Mouse (Mus musculus): ENCODE data around the gene Crls1.
A peak's percentile ranks its signal among the peaks of the same experiment; 100 is the strongest.

Crls1 gene

GRCm38 (mm10) chr2:132846407-132847358, at the start of gene Crls1:
Crls1 (plus strand) TSS chr2:132846666.
- peak; percentile 95 for DNase-seq

DNA sequence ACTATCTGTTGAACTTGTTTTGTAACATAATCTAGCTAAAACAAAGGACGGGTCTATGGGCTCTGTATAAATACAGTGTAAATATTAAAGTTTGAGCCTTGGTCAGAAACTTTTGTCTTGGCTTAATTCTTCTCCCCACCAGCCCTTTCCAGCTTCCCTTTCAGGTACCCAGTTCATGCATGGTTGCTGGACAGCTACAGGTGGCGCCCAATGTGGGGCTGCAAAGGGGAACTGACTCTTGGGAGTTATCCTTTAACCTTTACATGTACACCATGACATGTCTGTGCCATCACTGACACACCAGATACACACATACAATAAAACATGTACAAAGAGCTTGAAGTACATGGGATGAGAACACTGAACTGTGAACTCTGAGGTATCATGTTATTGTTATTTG, 43.5 kb upstream of the Crls1 start:
- no peak for DNase-seq

GRCm38 (mm10) chr2:132815608-132816314, 30.7 kb upstream of the Crls1 start, which contains the start of the genes Trmt6 and Mcm8:
Trmt6 (minus strand) TSS chr2:132816055.
Mcm8 (plus strand) TSS chr2:132816141.
- peak; percentile 97 for DNase-seq

GRCm38 (mm10) chr2:132841071-132841470, 5.4 kb upstream of the Crls1 start:
- no peak for DNase-seq

GRCm38 (mm10) chr2:132847581-132847980, 1.1 kb downstream of the Crls1 start:
- no peak for DNase-seq

- DNase-seq = no peak
Observed at GRCm38 (mm10) chr2:132848361-132848760, 1.9 kb downstream of the Crls1 start.

DNA sequence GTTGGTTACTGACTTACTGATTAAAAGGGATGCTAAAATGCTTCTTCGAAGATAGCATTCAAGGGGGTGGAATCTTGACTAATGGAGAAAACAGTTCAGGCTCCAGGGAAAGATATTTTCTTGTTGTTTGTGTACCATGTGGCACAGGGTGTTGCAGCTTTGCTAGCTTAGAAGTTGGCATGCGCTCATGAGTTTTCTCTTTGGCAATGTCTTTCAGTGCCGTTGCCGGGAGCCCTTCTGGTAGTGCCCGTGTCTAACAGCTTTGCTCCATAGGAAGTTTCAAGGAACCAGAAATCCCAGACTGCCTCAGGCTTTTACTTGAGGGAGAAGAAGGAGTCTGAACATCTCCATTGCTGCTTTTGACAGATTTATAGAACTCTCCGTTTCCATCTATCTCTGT, 2.7 kb downstream of the Crls1 start:
- no peak for DNase-seq

DNA sequence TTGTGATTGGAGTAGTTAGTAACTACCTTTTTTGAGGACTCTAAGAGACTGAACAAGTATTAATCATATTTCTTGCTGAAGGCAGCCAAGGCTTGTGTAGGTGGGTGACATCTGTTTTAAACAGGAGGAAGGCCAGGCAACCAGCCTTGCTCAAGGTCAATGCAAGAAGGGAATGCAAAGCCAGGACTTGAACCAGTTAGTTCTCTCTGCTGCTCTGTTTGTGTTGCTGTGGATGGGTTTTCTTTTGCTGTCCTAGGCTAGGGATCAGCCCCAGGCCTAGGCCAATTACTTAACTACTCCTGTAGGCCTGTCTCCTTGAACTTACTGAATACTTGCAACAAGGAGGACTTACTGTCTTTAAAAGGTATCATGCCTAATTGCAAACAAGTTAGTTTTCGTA, 6.6 kb downstream of the Crls1 start:
- no peak for DNase-seq

DNA sequence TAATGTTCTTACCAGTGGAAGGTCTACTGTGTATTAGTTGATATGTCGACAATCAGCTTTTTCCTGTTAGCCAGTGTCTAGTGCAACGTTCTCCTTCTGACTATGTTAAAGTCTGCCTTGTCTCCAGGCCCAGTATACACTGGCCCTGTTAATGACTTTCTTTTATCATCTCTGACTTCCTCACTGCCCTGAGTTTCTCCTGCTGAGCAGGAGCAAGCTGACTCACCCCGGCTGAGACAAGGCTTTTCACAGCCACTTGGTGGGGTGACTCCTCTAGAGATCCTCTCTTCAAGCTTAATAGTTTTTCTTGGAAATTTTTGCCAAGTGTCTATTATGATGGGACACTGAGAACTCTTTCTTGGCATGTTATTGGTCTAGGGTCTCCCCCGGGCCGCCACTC, 9.9 kb downstream of the Crls1 start:
- DNase-seq = no peak

GRCm38 (mm10) chr2:132860435-132860834, 14.0 kb downstream of the Crls1 start:
- DNase-seq = no peak

- no peak for DNase-seq
Observed at GRCm38 (mm10) chr2:132861456-132861855, 15.0 kb downstream of the Crls1 start.

DNA sequence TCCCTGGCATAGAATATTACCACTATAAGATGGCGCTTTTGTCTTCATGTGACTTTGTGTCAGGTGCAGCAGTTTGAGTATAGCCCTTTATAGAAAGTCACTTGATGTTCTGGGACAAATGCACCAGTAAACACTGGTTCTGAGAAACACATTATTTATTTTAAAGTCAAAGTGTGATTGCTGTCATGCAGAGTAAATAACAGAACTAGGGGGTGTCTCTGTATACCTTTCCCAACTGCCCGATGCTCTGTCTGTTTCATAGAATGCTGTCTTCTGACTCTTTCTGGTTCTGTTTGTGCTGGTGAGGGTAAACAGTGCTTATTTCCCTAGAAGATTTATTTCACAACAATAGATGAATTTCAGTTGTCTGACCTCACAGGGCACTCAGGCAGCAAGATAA, 16.9 kb downstream of the Crls1 start:
- no peak for DNase-seq

- DNase-seq = no peak
Observed at GRCm38 (mm10) chr2:132867521-132867920, 21.1 kb downstream of the Crls1 start.

- DNase-seq = no peak
Observed at GRCm38 (mm10) chr2:132869682-132870081, 23.2 kb downstream of the Crls1 start.

GRCm38 (mm10) chr2:132870286-132870685, 23.8 kb downstream of the Crls1 start:
- DNase-seq = no peak

DNA sequence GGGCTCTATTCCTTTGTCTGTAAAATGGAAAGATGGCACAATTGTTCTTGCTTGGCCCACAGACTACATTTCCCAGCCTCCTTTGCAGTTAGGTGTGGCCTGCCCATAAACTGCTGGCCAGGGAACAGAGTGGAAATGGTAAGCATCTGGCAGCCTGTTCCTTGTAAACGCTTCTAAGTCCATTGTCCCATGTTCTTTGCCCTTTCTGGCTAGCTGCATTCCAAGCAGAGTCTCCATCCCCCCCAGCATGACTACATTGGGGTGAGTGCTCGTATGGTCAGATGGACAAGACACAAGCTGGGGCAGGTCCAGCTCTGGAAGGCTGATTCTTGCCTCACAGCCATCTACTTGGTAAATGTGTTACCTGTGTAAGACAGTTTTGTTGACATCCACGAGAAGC, 25.2 kb downstream of the Crls1 start:
- DNase-seq = no peak

DNA sequence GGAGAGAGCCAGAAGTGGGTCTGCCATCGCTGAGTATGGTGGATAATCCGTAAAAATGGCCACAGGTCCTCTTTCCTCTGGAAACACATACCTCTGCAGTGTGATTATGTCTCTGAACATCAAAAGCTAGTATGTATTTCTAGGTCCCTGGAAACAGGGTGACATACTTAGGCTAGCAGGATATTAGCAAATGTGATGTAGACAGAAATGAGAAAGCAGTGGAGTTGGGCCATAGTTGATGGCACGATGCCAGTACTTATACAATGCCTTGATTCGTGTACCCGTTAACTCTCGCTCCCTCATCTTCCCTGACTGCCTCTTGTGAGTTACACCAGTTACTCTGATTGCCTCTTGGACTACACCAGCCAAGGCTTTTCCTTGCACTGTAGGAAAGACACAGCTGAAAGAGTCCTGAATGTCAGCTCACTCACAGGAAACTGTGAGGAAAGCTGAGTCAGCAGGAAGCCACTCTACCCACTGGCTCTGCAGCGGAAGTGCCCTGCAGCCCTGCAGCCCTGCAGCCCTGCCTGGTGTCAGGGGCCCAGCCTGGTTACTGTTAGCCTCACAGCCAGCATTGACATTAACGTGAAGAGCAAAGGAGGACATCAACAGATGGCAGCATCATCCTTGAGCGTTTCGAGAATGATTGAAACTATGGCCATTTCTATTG, 27.3 kb downstream of the Crls1 start:
- DNase-seq = no peak

DNA sequence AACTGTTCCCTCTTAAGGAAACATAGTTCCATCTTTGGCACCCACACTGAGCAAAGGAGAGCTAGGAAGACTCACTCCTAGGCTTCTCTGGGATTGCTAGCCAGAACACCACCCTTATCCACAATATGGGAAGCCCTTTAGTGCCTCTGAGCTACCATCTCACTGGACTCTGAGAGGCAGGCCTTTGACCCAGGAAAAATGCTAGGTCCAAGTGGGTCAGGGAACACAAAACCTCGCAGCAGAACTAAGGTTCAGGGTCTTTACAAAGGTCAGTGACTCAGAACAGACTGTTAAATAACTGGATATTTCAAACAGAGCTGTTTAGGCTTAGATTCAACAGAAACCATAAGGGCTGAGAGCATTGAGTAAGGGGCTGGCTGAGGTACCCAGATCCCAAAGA, 30.5 kb downstream of the Crls1 start:
- no peak for DNase-seq

- DNase-seq = no peak
Observed at GRCm38 (mm10) chr2:132879261-132880044, 33.0 kb downstream of the Crls1 start.

DNA sequence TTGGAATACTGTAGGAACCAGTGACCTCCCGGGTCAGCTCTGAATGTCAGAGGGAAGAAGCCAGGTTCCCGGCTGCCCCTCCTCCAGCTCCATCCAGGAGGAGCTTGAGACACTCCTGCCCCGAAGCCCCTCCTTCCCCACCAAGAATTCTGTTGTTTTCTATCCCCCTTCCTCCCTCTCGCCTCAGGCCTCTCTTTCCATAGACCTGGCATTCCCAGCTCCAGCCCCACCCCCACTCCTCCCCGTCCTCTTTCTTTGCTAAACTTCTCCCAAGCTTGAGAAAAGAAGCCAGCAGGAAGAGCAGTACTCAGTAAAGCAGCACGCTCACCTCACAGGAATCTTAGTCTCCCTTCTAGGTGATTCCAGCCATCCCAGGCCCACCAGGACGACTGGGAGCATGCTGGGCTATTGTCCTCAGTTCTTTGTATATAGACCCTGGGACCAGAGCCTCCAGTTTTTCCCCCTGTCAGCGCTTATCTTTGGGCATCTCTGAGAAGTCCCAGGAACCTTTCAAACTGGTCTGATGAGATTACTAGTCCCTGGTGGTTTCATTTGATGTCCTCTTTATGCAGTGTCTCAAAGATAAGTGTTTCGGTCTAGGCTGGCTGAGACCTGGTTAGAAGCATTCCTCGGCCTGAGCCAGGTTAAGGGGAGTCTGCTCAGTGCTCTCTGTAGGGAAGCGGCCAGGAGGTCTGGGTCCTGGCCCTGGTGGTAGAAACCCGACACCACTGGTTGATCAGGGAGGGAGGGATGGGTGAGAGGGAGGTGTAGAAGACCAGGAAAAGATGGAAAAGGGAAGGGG, 34.6 kb downstream of the Crls1 start, which contains the start of gene Lrrn4:
Lrrn4 (minus strand) TSS at position 48 of the 802 bp plus-strand sequence.
- DNase-seq = peak; percentile 11

- peak; percentile 8 for DNase-seq
Observed at GRCm38 (mm10) chr2:132884303-132884967, 38.0 kb downstream of the Crls1 start.

All from lung, postnatal 36 days (tissue).